Mouse (Mus musculus): Measurements from ENCODE around the gene Gm20696.

Gene Gm20696

DNA sequence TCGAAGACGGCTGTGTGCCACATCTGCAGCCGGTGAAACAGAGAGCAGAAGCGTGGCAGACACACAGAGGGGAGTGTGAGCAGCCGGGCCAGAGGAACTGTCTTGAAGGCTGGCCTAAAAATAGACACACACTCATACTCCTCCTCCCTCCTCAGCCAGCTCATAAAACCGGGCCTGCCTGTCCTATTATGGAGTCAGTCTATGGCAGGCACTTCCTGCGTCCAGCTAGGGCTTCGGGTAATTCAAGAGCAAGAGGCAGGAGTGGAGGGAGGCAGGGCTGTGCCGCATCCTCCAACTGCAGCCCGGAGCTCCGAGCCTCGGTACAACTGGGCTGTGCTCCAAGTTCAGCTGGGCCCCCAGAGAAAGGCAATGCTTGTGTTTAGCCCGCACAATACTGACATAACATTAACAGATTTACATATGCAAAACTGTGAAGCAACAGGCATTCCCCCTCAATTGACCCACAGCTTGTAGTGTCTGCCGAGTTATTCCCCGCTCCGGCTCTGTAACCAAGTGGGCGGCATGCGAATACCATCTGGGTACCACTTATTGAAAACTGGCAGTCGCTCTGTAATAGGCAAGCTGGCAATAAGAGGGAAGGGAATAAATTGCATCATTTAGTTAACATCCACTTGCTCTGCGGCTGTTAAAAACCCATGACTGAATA is 181.2 kb downstream of the Gm20696 start:
- peak; percentile 34 for DNase-seq (ENCODE audit: low read depth, low spot score)

DNA sequence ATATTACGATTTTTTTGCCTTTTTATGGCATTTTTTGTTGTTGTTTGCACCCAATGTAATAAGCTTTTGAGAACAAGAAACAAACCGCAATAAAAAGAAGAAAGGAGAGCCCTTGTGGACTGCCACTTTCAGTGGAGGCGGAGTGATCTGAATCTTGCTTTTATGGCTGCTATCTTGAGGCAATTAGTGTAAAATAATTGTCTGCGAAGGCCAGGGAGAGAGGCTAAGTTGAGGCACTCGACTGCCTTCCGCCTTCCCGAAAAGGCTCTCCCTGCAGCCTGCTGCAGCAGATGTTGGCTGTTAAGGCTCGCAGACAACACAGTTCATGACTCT is 181.7 kb downstream of the Gm20696 start:
- no peak for DNase-seq (ENCODE audit: low read depth, low spot score)

DNA sequence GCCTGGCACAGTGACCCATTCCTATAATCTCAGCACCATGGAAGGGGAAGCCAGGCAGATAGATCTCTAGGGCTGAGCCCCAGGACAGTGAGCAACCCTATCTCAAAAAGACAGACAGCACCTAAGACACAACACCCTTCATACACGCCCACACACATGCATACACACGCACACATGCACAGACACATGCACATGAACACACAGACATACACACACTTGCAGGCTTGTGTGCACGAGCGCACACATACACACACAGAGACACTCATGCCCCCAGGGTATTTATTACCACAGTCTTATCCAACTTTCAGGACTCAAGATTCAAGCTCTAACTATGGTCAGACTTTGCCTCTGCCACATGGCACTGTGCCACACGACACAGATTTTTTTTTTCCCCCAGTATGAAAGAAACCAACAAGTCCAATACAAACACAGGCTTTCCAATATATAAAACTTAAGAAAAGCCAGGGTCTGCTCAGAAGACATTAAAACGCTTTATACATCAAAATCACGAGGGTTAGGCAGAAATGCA is 182.3 kb downstream of the Gm20696 start:
- DNase-seq (ENCODE audit: low read depth, low spot score), result no peak

DNA sequence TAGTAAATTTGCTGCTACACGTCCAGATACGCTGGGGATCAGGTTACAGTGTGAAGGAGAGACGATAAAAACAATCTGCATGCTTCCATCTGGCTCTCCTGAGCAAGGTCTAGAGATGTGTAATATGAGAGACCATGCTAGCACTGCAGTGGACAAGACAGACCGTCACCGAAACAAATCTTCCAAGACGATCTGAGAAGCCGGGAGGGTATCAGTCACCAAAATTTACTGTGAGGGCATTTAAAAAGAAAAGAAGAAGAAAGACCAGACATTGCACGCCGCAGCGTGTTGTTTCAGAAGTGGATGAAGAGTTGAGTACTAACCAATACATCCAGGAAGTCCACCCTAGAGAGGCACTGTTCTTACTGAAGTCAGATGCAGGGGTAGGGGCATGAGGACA is 183.0 kb downstream of the Gm20696 start:
- no peak for DNase-seq (ENCODE audit: low read depth, low spot score)

DNA sequence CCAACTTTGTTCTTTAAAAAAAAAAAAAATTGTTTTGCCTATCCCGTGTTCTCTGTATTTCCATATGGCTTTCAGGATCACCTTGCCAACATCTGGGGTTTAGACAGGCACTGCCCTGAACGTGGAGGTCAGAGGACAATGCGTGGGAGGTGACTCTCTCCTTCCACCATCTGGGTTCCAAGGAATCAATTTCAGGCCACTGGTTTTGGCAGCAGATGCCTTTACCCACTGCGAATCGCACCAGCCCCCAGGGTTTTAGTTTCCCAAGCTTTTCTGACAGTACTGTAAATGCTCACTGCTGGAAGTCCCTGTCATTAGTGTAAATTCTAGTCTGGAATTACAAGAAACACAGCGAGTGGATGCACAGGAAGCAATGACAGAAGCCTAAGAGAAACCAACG is 185.0 kb downstream of the Gm20696 start:
- DNase-seq (ENCODE audit: low read depth, low spot score), result no peak

DNA sequence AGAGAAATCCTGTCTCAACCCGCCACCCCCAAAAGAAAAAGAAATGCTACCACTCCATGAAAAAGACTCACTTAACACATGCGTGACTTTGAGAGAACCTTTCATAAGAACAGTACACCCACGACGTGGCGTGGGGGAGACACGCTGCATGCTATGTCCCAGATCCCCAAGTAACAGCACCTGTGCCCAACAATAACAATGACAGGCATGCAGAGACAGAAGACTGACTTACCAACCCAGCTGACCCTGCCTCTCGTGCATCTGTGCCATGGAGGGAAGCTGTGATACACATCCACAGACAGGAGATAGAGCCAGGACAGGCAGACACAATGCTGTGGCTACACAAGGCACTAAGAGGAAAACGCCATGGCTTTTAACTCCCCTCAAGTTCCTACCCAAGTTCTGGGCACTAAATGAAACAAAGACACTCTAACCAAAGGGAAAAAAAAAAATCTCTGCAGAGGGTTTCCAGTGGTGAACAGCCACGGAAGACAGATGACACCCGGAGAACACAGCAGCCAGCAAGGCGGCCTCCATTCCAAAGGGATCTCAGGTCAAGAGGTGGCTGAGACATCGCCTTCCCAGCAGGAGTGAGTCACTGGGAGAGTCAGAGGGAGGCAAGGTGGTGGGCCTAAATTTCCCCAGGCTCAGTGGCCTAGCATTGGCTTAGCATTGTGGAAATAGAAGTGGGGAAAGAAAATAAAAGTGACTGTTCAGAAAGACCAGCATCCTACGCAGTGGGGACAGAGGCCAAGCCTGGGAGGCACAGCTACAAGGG is 187.5 kb downstream of the Gm20696 start:
- DNase-seq (ENCODE audit: low read depth, low spot score), result no peak

DNA sequence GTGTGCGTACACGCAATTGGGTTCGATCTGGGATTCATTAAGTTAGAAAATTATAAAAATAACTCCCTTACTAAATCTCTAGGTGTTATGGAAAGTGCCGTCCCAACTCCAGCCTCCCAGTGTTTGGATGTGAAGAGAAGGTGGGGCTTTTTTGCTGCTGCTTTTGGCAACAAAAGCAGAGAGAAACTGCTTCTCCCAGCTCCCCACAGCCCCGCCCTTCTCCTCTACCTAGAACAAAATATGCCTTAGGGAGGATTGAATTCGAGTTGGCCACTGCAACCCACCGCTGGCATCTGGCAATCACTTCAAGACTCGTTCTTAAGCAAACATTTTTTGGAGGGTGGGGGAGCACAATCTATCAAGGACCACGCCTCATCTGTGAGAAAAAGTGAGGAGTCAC is 191.6 kb downstream of the Gm20696 start:
- DNase-seq (ENCODE audit: low read depth, low spot score), result no peak

DNA sequence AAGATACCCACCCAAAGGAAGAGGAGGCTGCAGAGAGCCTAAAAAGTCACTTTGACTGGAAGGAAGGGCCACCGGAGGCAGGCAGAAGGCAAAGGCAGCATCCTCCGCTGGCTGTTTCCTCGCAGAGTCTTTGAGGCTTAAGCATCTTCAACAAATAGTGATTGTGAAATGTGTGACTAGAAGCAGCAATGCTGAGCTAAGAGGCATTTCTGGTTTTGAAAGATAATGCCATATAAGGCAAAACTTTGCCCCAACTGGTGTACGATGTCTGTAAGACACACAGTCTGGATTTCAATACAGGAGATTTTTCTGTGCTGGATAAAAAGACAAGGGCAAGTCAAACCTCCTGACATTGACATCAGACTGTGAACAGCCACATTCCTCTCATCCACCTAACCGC is 195.7 kb downstream of the Gm20696 start:
- no peak for DNase-seq (ENCODE audit: low read depth, low spot score)

DNA sequence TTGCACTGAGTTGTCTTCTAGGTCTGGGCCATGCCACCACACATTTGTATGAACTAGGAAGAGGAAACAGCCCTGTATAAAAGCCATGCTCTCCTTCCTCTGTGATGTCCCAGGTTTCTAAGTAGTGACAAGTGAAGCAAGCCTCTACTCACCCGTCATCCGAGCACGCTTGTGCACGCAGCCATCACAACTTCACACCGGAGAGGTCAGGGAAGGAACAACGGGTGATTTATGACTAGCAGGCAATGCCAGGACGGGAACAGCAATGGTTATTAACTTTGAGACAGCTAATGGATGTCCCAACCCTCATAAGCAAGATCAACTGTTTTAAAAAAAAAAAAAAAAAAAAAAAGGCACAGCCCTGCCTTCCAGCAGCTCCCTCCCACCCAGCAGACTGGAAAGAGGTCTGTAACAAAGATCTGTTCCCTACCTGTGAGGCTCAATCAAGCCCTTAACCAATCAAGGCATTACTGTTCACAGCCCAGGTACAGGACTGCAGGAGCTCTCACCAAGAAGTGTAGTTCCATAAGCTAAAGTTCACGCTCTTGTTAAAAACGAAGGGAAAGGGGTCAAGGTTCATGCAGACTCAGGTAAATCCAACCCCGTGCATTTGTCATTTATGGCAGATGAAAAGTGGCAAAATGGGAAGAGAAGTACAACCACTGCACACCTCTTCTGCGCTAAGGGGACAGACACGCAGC is 197.3 kb downstream of the Gm20696 start:
- no peak for DNase-seq (ENCODE audit: low read depth, low spot score)

DNA sequence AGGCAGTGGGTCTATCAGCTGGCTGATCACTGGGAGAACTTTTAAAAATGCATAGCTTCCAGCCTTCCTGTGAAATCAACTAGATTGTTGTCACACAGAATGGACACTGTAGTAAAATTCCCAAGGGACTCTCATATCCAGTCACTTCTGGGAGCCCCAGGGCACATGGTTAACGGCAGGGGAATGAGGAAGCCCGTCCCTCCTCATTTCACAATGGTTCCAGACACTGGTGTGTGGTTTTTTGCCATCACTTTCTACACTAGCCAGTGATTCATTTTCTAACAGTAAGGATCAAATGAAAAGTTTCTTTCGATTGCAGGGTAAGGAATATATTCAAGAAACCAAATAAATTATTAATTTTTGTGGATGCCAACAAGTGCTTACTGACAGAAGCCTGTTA is 198.8 kb downstream of the Gm20696 start:
- no peak for DNase-seq (ENCODE audit: low read depth, low spot score)

DNA sequence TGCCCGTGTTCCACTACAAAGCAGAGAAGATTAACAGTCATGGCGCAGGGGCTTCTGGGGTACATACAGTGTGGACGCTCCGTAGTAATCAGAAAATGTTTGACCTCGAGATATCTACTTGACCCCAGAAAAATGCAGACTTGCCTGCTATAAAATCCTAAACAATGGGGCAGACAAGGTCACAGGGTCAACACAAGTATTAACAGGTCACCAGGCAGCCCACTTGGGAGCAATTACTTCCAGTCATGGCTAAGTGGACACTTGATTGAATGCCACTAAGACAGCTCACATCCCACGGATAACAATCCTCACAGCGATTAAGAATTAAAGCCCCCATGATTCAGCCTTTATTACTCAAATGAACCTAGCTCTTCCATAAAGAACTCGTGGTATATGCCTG is 199.5 kb downstream of the Gm20696 start:
- DNase-seq (ENCODE audit: low read depth, low spot score), result no peak

DNA sequence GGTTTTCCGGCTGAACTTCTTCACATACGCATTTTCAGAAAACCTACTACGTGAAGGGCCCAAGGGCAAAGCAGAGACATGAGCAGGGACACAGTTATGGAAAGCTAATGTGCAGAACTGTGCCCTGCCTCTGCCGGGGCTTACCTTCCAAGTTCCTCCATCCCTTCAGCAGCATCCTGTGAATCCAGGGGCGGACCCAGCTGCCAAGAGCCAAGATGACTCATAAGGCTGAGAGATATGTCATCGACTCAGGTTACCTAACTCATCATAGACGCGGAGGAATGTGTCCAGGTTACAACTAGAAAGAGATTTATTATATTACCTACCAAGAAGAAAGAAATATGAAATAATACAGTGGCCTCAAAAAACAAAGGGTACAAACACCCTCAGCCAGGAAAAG is 200.2 kb downstream of the Gm20696 start:
- DNase-seq (ENCODE audit: low read depth, low spot score), result no peak

DNA sequence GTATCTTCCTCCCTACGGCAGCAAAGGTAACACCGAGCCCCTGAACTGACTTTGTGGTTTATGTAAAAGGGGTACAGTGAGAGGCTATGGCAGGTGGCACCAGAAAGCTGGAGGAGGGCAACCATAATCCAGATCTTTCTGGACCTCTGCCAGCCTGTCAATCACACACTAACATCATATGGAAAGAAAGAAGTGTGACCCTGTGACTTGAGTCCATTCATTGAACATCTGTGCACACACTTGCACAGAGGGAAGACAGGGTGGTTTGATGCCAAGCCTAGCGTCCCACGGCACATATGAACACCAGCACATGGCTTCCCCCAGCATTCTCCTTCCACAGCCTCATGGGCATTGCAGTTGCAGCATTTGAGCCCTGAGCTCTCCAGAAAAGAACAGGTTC is 202.1 kb downstream of the Gm20696 start:
- no peak for DNase-seq (ENCODE audit: low read depth, low spot score)

DNA sequence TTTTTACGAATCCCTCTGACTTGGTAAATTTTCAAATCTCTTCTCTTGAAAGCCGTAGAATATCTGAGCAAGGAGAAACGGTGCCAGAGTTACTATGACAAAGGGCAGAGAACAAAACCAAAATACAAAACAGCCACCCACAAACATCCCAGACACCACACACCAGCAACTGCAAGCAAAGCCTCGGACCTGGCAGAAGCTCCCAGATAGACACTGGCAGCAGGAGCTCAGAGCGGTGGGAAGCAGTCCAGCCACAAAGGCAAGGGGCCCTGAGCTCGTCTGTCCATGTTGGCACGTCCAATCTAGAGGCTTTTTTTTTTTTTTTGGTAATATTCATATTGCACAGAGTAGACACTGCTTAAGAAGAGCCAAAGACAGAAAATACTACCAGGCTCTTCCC is 202.7 kb downstream of the Gm20696 start:
- no peak for DNase-seq (ENCODE audit: low read depth, low spot score)

DNA sequence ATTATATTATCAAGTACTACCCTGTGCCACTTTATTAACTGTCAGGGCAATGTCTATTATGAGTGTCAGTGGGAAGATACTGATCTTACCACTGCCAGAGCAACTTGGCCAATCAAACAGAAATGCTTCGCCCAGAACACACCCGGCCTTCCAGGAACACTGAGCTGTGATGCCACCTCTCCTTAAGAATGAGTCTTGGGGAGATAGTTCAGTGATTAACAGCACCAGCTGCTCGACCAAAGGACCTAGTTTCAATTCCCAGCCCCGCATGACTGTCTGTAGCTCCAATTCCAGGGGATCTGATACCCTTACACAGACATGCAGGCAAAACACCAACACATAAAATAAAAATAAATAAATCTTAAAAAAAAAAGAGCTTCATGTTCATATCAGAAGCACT is 207.8 kb downstream of the Gm20696 start:
- no peak for DNase-seq (ENCODE audit: low read depth, low spot score)

DNA sequence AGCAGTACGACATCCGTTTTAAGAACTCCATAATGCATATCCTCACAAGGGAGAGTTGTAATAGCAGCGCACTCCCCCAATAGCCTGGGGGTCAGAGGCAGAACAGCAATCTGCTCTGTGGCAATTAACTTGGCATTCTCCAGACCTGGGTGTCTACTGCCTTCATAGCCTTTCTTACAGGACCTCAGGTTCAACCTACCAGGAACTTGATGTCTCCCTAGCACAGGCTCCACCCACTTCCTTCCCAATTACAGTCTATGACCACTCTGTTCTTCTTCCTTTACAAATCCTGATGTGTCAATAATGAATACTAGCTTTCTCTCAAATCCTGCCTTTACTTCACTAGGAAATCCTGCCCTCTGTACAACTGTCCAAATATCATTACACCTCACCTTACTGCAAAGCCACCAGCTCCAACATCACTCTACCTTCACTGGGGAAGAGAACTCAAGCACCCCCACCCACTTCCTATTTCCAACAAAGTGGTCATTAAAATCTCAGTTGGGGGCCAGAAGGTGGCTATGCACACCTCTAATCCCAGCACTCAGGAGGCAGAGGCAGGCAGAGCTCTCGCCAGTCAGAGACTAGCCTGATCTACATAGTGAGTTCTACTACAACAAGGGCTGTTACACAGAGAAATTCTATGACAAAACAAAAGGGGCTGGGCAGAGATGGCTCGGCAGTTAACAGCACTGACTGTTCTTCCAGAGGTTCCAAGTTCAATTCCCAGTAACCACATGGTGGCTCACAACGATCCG is 212.7 kb downstream of the Gm20696 start:
- no peak for DNase-seq (ENCODE audit: low read depth, low spot score)

DNA sequence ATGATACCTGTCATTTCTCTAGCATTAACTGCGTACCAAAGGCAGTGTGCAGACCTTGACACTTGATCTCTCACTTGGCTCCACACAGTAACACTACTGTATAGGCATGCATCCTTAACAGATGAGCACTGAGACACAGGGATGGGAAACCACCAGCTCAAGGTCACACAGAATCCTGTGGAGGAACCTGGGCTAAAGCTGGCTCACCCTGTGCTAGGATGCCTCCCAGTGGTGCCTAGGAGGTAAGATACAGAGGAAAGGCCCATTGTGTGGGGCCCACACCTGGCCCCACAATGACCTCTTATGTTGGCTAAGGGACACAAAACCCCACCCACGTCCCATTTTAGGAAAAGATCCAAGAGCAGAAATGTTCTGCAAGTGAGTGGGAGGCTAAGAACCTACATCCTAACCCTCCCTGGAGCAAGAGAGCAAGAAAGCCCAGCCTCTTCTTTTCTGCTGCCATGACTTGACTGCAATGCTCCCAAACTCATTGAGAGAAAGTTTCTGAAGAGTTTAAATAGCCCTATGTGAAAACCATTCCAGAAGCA is 213.9 kb downstream of the Gm20696 start:
- DNase-seq (ENCODE audit: low read depth, low spot score), result peak; percentile 67

DNA sequence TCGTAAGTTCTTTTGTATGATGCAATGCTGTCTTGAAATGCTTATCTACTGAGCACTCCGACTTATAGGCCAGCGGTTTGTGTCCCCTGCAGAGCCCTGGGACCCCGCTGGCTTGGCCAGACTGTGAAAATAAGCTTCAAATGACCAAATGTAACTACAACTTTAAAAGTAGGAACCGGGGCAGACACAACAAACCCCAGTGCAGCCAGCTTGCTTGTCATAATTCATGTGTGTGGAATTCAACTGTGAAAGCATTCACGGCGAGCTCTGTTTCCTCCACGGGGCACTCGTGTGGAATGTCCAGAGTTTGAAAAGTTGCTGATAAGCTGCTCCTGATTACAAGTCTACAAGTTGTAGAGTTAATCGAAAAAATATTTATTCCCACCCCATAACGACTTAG is 215.1 kb downstream of the Gm20696 start:
- no peak for DNase-seq (ENCODE audit: low read depth, low spot score)

DNA sequence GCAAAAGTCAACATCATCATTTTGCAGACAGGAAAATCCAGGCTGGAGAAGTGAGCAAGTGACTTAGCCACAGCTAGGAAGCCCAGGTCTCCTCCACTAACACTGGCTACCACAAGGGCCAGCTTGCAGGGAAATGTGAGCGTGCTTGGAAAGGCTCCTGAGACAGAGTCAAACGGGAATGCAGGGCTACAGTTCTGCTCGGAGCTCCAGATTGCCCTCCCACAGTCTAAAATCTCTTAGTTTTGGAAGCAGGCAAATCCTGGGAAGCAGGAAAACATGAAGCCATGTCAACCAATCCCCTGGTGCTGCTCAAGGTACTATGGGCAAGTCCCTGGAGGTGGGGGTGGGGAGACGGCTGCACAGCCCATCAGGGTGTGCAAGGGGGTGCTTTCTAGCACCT is 219.2 kb downstream of the Gm20696 start:
- DNase-seq (ENCODE audit: low read depth, low spot score), result no peak

DNA sequence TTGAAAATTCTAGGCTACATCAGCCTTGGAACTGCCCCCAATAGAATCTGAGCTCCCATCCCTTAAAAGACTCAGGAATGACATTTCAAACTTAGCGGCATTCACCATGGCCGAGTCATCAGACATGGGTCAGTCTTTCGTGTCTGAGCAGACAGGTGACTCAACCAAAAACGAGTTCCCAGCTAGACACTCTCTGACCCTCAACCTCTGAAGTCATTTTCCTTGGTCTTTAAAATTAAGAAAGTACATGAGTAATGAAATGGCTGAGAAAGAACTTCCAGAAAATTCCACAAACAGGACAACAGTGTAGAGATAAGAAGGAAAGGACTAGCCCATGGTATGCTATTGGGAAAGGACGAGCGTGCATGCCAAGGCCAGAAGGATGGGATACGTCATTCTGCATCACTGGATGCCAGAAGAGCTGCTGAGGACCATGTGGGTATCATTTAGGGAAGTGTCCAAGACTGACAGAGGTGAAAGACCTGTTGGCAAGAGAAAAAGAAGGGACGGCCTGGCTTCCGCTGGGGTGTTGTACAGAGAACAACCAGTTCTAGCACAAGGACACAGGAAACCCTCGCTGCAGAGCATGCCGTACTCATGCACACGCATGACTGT is 219.7 kb downstream of the Gm20696 start:
- DNase-seq (ENCODE audit: low read depth, low spot score), result no peak

DNA sequence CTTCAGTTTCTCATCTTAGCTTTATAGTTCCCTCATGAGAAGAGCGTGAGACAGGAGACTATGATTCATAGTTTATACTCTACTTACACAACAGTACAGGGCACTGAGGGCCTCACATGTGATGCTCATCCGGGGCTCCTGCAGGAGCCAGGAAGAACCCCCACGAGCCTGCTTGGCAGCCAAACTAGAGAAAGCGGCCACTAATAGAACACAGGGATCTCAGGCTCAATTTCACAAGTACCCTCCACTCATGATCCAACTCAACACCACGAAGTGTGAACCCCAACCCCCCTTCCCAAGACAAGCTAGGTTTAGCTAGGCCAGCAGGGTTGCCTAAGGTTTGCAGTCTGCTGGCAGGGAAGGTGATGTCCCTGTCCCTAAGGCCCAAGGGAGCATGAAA is 223.1 kb downstream of the Gm20696 start:
- DNase-seq (ENCODE audit: low read depth, low spot score), result no peak

Data from CD4-positive helper T cell, adult 2 months (primary cell).